Mouse (Mus musculus): Measurements from ENCODE around the gene Lce1a1. TPM values are rescaled to one million over a fixed set of nuclear protein-coding genes. Genes with fewer than 3 reads are reported as not detected.

Lce1a1 gene
- total RNA-seq, 2 experiments from 2014 or later, result not detected

Other genes starting within 250 kb of the Lce1a1 start
- gene Sprr2i, start 240.3 kb downstream of the Lce1a1 start, total RNA-seq (2014; fragmentation: Nextera tagmentation), result not detected in 2 replicates
- gene Sprr2i, start 240.3 kb downstream of the Lce1a1 start, total RNA-seq (2017), result not detected in 2 replicates
- not detected in 2 replicates for gene Sprr2j-ps, start 230.2 kb downstream of the Lce1a1 start, total RNA-seq (2014; fragmentation: Nextera tagmentation)
- not detected in 2 replicates for gene Sprr2j-ps, start 230.2 kb downstream of the Lce1a1 start, total RNA-seq (2017)
- 5.2 and 10.9 TPM in 2 replicates for gene Gm9774, start 218.9 kb downstream of the Lce1a1 start, total RNA-seq (2014; fragmentation: Nextera tagmentation)
- 1.2 TPM in 2 replicates for gene Gm9774, start 218.9 kb downstream of the Lce1a1 start, total RNA-seq (2017)
- gene Sprr2k, start 215.7 kb downstream of the Lce1a1 start, total RNA-seq (2014; fragmentation: Nextera tagmentation), result not detected in 2 replicates
- not detected in 2 replicates for gene Sprr2k, start 215.7 kb downstream of the Lce1a1 start, total RNA-seq (2017)
- not detected in 2 replicates for gene Sprr1b, start 209.5 kb downstream of the Lce1a1 start, total RNA-seq (2014; fragmentation: Nextera tagmentation)
- gene Sprr1b, start 209.5 kb downstream of the Lce1a1 start, total RNA-seq (2017), result not detected in 2 replicates
- not detected in 2 replicates for gene Sprr3, start 189.6 kb downstream of the Lce1a1 start, total RNA-seq (2014; fragmentation: Nextera tagmentation)
- not detected in 2 replicates for gene Sprr3, start 189.6 kb downstream of the Lce1a1 start, total RNA-seq (2017)
- not detected in 2 replicates for gene Sprr1a, start 162.4 kb downstream of the Lce1a1 start, total RNA-seq (2014; fragmentation: Nextera tagmentation)
- not detected in 2 replicates for gene Sprr1a, start 162.4 kb downstream of the Lce1a1 start, total RNA-seq (2017)
- gene Sprr4, start 147.8 kb downstream of the Lce1a1 start, total RNA-seq (2014; fragmentation: Nextera tagmentation), result not detected in 2 replicates
- gene Sprr4, start 147.8 kb downstream of the Lce1a1 start, total RNA-seq (2017), result not detected in 2 replicates
- not detected in 2 replicates for gene 2310046K23Rik, start 113.8 kb downstream of the Lce1a1 start, total RNA-seq (2014; fragmentation: Nextera tagmentation)
- gene 2310046K23Rik, start 113.8 kb downstream of the Lce1a1 start, total RNA-seq (2017), result not detected in 2 replicates
- not detected in 2 replicates for gene Ivl, start 74.6 kb downstream of the Lce1a1 start, total RNA-seq (2014; fragmentation: Nextera tagmentation)
- not detected in 2 replicates for gene Ivl, start 74.6 kb downstream of the Lce1a1 start, total RNA-seq (2017)
- gene Smcp, start 59.3 kb downstream of the Lce1a1 start, total RNA-seq (2014; fragmentation: Nextera tagmentation), result not detected in 2 replicates
- gene Smcp, start 59.3 kb downstream of the Lce1a1 start, total RNA-seq (2017), result not detected in 2 replicates
- not detected in 2 replicates for gene 2210017I01Rik, start 40.8 kb downstream of the Lce1a1 start, total RNA-seq (2014; fragmentation: Nextera tagmentation)
- gene 2210017I01Rik, start 40.8 kb downstream of the Lce1a1 start, total RNA-seq (2017), result not detected in 2 replicates
- gene Lce6a, start 26.6 kb downstream of the Lce1a1 start, total RNA-seq (2014; fragmentation: Nextera tagmentation), result not detected in 2 replicates
- not detected in 2 replicates for gene Lce6a, start 26.6 kb downstream of the Lce1a1 start, total RNA-seq (2017)
- gene Lce1b, start 8.6 kb upstream of the Lce1a1 start, total RNA-seq (2014; fragmentation: Nextera tagmentation), result not detected in 2 replicates
- not detected in 2 replicates for gene Lce1b, start 8.6 kb upstream of the Lce1a1 start, total RNA-seq (2017)
- gene Lce1a2, start 22.0 kb upstream of the Lce1a1 start, total RNA-seq (2014; fragmentation: Nextera tagmentation), result not detected in 2 replicates
- gene Lce1a2, start 22.0 kb upstream of the Lce1a1 start, total RNA-seq (2017), result not detected in 2 replicates
- not detected in 2 replicates for gene Lce1c, start 30.9 kb upstream of the Lce1a1 start, total RNA-seq (2014; fragmentation: Nextera tagmentation)
- gene Lce1c, start 30.9 kb upstream of the Lce1a1 start, total RNA-seq (2017), result not detected in 2 replicates
- gene Lce1d, start 38.9 kb upstream of the Lce1a1 start, total RNA-seq (2014; fragmentation: Nextera tagmentation), result not detected in 2 replicates
- not detected in 2 replicates for gene Lce1d, start 38.9 kb upstream of the Lce1a1 start, total RNA-seq (2017)
- gene Lce1e, start 60.8 kb upstream of the Lce1a1 start, total RNA-seq (2014; fragmentation: Nextera tagmentation), result not detected in 2 replicates
- not detected in 2 replicates for gene Lce1e, start 60.8 kb upstream of the Lce1a1 start, total RNA-seq (2017)
- not detected in 2 replicates for gene Lce1f, start 72.0 kb upstream of the Lce1a1 start, total RNA-seq (2014; fragmentation: Nextera tagmentation)
- gene Lce1f, start 72.0 kb upstream of the Lce1a1 start, total RNA-seq (2017), result not detected in 2 replicates
- gene Gm38119, start 90.8 kb upstream of the Lce1a1 start, total RNA-seq (2014; fragmentation: Nextera tagmentation), result not detected in 2 replicates
- gene Gm38119, start 90.8 kb upstream of the Lce1a1 start, total RNA-seq (2017), result not detected in 2 replicates
- not detected in 2 replicates for gene Lce1g, start 104.0 kb upstream of the Lce1a1 start, total RNA-seq (2014; fragmentation: Nextera tagmentation)
- not detected in 2 replicates for gene Lce1g, start 104.0 kb upstream of the Lce1a1 start, total RNA-seq (2017)
- gene Lce1h, start 116.8 kb upstream of the Lce1a1 start, total RNA-seq (2014; fragmentation: Nextera tagmentation), result not detected in 2 replicates
- gene Lce1h, start 116.8 kb upstream of the Lce1a1 start, total RNA-seq (2017), result not detected in 2 replicates
- not detected in 2 replicates for gene Lce1i, start 130.6 kb upstream of the Lce1a1 start, total RNA-seq (2014; fragmentation: Nextera tagmentation)
- not detected in 2 replicates for gene Lce1i, start 130.6 kb upstream of the Lce1a1 start, total RNA-seq (2017)
- not detected in 2 replicates for gene Lce1j, start 142.2 kb upstream of the Lce1a1 start, total RNA-seq (2014; fragmentation: Nextera tagmentation)
- gene Lce1j, start 142.2 kb upstream of the Lce1a1 start, total RNA-seq (2017), result not detected in 2 replicates
- gene Lce1k, start 159.6 kb upstream of the Lce1a1 start, total RNA-seq (2014; fragmentation: Nextera tagmentation), result not detected in 2 replicates
- gene Lce1k, start 159.6 kb upstream of the Lce1a1 start, total RNA-seq (2017), result not detected in 2 replicates
- gene Kprp, start 178.9 kb upstream of the Lce1a1 start, total RNA-seq (2014; fragmentation: Nextera tagmentation), result not detected in 2 replicates
- not detected in 2 replicates for gene Kprp, start 178.9 kb upstream of the Lce1a1 start, total RNA-seq (2017)
- gene Lce1l, start 203.0 kb upstream of the Lce1a1 start, total RNA-seq (2014; fragmentation: Nextera tagmentation), result not detected in 2 replicates
- not detected in 2 replicates for gene Lce1l, start 203.0 kb upstream of the Lce1a1 start, total RNA-seq (2017)
- not detected in 2 replicates for gene 2310050C09Rik, start 221.9 kb upstream of the Lce1a1 start, total RNA-seq (2014; fragmentation: Nextera tagmentation)
- not detected in 2 replicates for gene 2310050C09Rik, start 221.9 kb upstream of the Lce1a1 start, total RNA-seq (2017)

All from granulocyte monocyte progenitor cell, adult 5-6 weeks (primary cell).